Mouse (Mus musculus): ENCODE data around the gene Gcc1. TPM values are rescaled to one million over a fixed set of nuclear protein-coding genes. Genes with fewer than 3 reads are reported as not detected.

Gene Gcc1
- total RNA-seq (2014; fragmentation: Nextera tagmentation) (5.2 and 5.7 TPM in 2 replicates), total RNA-seq (2017) (11.2 and 11.4 TPM in 2 replicates), polyA plus RNA-seq (2012) (5.5 and 5.9 TPM in 2 replicates)

DNA sequence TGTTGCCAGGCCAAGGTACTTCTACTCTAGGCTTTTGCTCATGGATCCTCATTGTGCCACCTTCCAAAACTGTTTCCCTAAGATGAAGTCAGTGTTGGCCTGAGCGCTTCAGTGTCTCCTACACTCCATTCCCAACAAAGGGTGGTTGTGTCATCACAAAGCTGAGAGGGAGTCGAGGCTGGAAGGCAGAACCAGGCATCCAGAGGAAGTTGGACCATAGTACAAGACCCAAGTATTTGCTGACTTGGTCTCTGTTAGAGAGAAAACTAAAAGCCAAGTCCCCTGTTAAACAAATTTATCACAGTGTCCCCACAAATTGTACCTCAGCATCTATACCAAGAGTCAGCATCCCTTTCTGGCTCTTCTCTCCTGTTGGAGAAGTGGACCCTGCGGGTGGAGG lies at the start of gene Gcc1:
TSS of gene Gcc1 (minus strand) at position 101 of the 400 bp plus-strand sequence.
- no peak for DNase-seq (ENCODE audit: low spot score)
- TF ChIP-seq GATA2 (IDR thresholded peaks at IDR 0.05; ENCODE audit: borderline replicate concordance, low read depth, low read length) (no peak), POLR2AphosphoS5 (IDR thresholded peaks at IDR 0.05; ENCODE audit: insufficient replicate concordance, low read depth, low read length) (no peak), GATA1 (IDR thresholded peaks at IDR 0.05; ENCODE audit: borderline replicate concordance, low read length) (no peak), CTCF (IDR thresholded peaks at IDR 0.05; ENCODE audit: low read depth, low read length) (no peak)
- peaks cover 34% of the 10 kb centered on the region for H3K36me3 ChIP-seq (replicated peaks)
- H3K4me3 ChIP-seq (ENCODE audit: low read depth, low read length) = no peak within 1 kb of the TSS
- H3K9me3 ChIP-seq (replicated peaks) = no peaks in the 10 kb centered on the region
- peaks cover 8% of the 10 kb centered on the region; the same call in 1 of the 2 replicates for H3K27me3 ChIP-seq (ENCODE audit: insufficient read depth, low read length)
- H3K4me1 ChIP-seq (ENCODE audit: insufficient read depth, low read depth, low read length) = peaks cover 19% of the 10 kb centered on the region
- ATAC-seq (ENCODE audit: extremely low read depth, insufficient number of reproducible peaks, low FRiP score, poor library complexity, severe bottlenecking) = no peak

DNA sequence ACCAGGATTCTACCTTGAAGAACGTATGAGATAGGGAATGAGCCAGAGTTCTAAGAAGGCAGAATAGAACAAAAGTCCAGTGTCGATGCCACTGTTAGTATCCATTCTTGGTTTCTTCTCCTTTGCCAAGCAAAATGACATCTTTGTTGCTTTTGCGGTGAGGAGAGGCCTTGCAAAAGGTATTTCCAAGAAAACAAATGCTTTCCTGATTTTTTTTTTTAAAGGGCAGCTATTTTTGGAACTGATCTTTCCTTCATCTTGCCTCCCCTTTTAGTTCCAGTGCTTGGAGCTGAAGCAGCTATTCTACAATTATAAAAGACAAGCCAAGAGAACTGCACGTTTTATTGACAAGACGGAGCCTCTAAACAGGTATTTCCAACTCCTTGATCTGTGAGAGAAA lies 46.6 kb upstream of the Gcc1 start, which contains the start of gene Snd1:
TSS of gene Snd1 (plus strand) at position 301 of the 400 bp plus-strand sequence.
- H3K36me3 ChIP-seq (replicated peaks) = no peaks in the 10 kb centered on the region
- no peaks in the 10 kb centered on the region for H3K9me3 ChIP-seq (replicated peaks)
- peaks cover 11% of the 10 kb centered on the region; the same call in 1 of the 2 replicates for H3K4me1 ChIP-seq (ENCODE audit: insufficient read depth, low read depth, low read length)
- TF ChIP-seq TAL1 (conservative IDR thresholded peaks at IDR 0.05; ENCODE audit: low read depth, low read length) (no peak), CTCF (IDR thresholded peaks at IDR 0.05; ENCODE audit: low read depth, low read length) (no peak), GATA2 (IDR thresholded peaks at IDR 0.05; ENCODE audit: borderline replicate concordance, low read depth, low read length) (no peak), GATA1 (IDR thresholded peaks at IDR 0.05; ENCODE audit: borderline replicate concordance, low read length) (no peak)
- H3K4me3 ChIP-seq (ENCODE audit: low read depth, low read length) = no peak within 1 kb of the TSS
- ATAC-seq (ENCODE audit: extremely low read depth, insufficient number of reproducible peaks, low FRiP score, poor library complexity, severe bottlenecking) = no peak
- H3K27me3 ChIP-seq (ENCODE audit: insufficient read depth, low read length) = peaks cover 25% of the 10 kb centered on the region
- no peak for DNase-seq (ENCODE audit: low spot score)

DNA sequence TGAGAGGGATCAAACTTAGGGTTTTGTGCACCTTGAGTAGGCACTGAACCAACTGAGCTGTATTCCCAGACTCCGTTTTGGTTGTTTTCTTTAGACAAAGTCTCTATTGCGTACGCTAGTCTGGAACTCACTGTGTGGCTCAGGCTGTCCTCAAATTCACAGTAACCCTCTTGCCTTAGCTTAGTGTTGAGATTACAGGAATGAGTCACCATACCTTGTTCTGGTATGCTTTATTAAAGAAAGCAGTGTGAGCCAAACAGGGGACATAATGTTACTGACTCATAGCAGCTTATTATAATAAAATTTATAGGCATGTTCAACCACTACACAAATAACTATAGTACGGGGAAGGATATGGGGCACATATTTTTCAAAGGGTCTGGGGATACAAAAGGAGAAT lies 46.0 kb upstream of the Gcc1 start:
- no peaks in the 10 kb centered on the region for H3K9me3 ChIP-seq (replicated peaks)
- ATAC-seq (ENCODE audit: extremely low read depth, insufficient number of reproducible peaks, low FRiP score, poor library complexity, severe bottlenecking) (no peak), DNase-seq (ENCODE audit: low spot score) (no peak)
- TF ChIP-seq CTCF (IDR thresholded peaks at IDR 0.05; ENCODE audit: low read depth, low read length) = no peak
- TF ChIP-seq GATA1 (IDR thresholded peaks at IDR 0.05; ENCODE audit: borderline replicate concordance, low read length) = no peak
- TF ChIP-seq TAL1 (conservative IDR thresholded peaks at IDR 0.05; ENCODE audit: low read depth, low read length) = no peak
- TF ChIP-seq POLR2AphosphoS5 (IDR thresholded peaks at IDR 0.05; ENCODE audit: insufficient replicate concordance, low read depth, low read length) = no peak
- TF ChIP-seq GATA2 (IDR thresholded peaks at IDR 0.05; ENCODE audit: borderline replicate concordance, low read depth, low read length) = no peak
- no peak overlapping the region for H3K4me3 ChIP-seq (ENCODE audit: low read depth, low read length)
- peaks cover 7% of the 10 kb centered on the region; the same call in 1 of the 2 replicates for H3K4me1 ChIP-seq (ENCODE audit: insufficient read depth, low read depth, low read length)
- peaks cover 27% of the 10 kb centered on the region for H3K27me3 ChIP-seq (ENCODE audit: insufficient read depth, low read length)
- H3K36me3 ChIP-seq (replicated peaks) = no peaks in the 10 kb centered on the region

DNA sequence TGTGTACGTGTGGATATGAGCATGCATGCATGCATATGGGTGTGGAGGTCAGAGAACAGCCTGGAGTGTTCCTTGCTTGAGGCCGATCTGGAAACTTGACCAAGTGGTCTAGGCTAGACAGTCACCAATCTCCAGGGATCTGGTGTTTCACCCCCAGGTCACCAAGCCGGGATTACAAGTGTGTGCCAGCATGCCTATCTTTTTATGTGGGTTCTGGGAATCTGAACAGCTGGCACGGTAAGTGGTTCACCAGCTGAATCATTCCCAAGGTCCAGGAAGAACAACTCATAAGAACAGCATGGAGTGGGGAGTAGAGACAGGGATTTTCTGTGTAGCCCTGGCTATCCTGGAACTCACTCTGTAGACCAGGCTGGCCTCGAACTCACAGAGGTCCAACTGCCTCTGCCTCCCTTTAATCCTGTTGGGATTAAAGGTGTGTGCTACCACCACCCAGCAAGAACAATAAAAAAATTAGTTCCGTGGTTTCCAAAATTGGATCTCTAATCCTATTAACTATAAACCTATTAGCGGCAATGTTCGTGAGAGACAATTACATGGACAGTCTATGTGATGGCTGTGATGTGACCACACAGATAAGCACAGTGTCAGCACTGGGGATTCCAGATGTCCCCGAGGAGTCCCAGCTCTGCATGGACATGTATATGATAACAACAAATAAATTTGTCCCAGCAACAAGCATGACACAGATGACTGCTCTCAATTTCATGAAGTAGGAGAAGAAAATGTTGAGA lies 43.3 kb upstream of the Gcc1 start:
- TF ChIP-seq GATA1 (IDR thresholded peaks at IDR 0.05; ENCODE audit: borderline replicate concordance, low read length) (no peak), TAL1 (conservative IDR thresholded peaks at IDR 0.05; ENCODE audit: low read depth, low read length) (no peak), GATA2 (IDR thresholded peaks at IDR 0.05; ENCODE audit: borderline replicate concordance, low read depth, low read length) (no peak), POLR2AphosphoS5 (IDR thresholded peaks at IDR 0.05; ENCODE audit: insufficient replicate concordance, low read depth, low read length) (no peak), CTCF (IDR thresholded peaks at IDR 0.05; ENCODE audit: low read depth, low read length) (no peak)
- no peaks in the 10 kb centered on the region for H3K9me3 ChIP-seq (replicated peaks)
- no peak for ATAC-seq (ENCODE audit: extremely low read depth, insufficient number of reproducible peaks, low FRiP score, poor library complexity, severe bottlenecking)
- no peak overlapping the region for H3K4me3 ChIP-seq (ENCODE audit: low read depth, low read length)
- H3K27me3 ChIP-seq (ENCODE audit: insufficient read depth, low read length) = peaks cover 27% of the 10 kb centered on the region
- H3K36me3 ChIP-seq (replicated peaks) = no peaks in the 10 kb centered on the region
- DNase-seq (ENCODE audit: low spot score) = no peak
- no peaks in the 10 kb centered on the region for H3K4me1 ChIP-seq (ENCODE audit: insufficient read depth, low read depth, low read length)

DNA sequence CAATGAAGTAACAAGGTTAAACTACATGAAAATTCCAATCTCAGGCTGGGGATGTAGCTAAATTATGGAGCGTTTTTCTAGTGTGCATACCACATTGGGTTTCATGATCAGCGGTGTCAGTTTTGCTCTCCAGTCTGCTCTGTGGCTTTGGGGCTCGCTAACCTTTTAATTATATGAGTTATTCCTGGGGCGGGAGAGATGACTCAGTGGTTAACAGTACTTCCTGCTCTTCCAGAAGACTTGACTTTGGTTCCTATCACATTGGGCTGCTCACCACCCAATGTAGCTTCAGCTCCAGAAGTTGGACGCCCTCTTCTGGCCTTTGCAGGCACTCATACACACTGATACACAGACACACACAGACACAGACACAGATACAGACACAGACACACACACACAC lies 42.4 kb upstream of the Gcc1 start:
- Histone ChIP-seq H3K9me3 (replicated peaks) (no peaks in the 10 kb centered on the region), H3K4me1 (ENCODE audit: insufficient read depth, low read depth, low read length) (no peaks in the 10 kb centered on the region), H3K27me3 (ENCODE audit: insufficient read depth, low read length) (peaks cover 27% of the 10 kb centered on the region), H3K36me3 (replicated peaks) (no peaks in the 10 kb centered on the region), H3K4me3 (ENCODE audit: low read depth, low read length) (no peak overlapping the region)
- no peak for ATAC-seq (ENCODE audit: extremely low read depth, insufficient number of reproducible peaks, low FRiP score, poor library complexity, severe bottlenecking)
- no peak for DNase-seq (ENCODE audit: low spot score)
- TF ChIP-seq CTCF (IDR thresholded peaks at IDR 0.05; ENCODE audit: low read depth, low read length) (no peak), TAL1 (conservative IDR thresholded peaks at IDR 0.05; ENCODE audit: low read depth, low read length) (no peak), GATA1 (IDR thresholded peaks at IDR 0.05; ENCODE audit: borderline replicate concordance, low read length) (no peak), POLR2AphosphoS5 (IDR thresholded peaks at IDR 0.05; ENCODE audit: insufficient replicate concordance, low read depth, low read length) (no peak), GATA2 (IDR thresholded peaks at IDR 0.05; ENCODE audit: borderline replicate concordance, low read depth, low read length) (no peak)

DNA sequence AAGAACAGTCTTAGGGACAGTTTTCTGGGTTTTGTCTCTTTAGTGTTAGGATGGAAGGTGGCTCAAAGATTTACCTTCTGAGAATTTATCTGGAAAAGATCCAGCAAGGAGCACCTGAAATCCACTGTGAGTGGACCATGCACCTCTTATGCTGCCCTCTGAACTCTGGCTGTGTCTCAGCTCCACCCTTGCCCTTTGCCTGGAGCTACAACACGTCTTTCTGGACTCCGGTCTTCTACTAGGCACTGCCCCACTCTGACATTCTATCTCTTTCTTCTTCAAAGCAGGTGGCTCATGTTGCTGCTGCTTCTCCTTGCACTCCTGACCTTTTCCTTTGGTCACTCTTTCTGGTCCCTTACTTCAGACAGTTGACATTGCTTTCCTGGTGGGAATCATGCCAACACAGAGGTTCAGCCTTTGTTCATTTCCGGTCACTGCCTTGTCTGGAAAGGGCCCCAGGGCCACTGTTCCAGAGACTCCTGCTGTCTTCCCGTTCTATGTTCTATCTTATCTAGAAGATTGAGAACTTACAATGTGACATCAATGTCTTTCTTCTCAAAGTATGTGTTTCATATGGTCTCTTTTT lies 41.9 kb upstream of the Gcc1 start:
- no peak for DNase-seq (ENCODE audit: low spot score)
- ATAC-seq (ENCODE audit: extremely low read depth, insufficient number of reproducible peaks, low FRiP score, poor library complexity, severe bottlenecking) = no peak
- Histone ChIP-seq H3K4me3 (ENCODE audit: low read depth, low read length) (no peak overlapping the region), H3K27me3 (ENCODE audit: insufficient read depth, low read length) (peaks cover 27% of the 10 kb centered on the region), H3K9me3 (replicated peaks) (no peaks in the 10 kb centered on the region), H3K36me3 (replicated peaks) (no peaks in the 10 kb centered on the region), H3K4me1 (ENCODE audit: insufficient read depth, low read depth, low read length) (no peaks in the 10 kb centered on the region)
- TF ChIP-seq GATA2 (IDR thresholded peaks at IDR 0.05; ENCODE audit: borderline replicate concordance, low read depth, low read length) = no peak
- TF ChIP-seq GATA1 (IDR thresholded peaks at IDR 0.05; ENCODE audit: borderline replicate concordance, low read length) = no peak
- TF ChIP-seq CTCF (IDR thresholded peaks at IDR 0.05; ENCODE audit: low read depth, low read length) = no peak
- TF ChIP-seq POLR2AphosphoS5 (IDR thresholded peaks at IDR 0.05; ENCODE audit: insufficient replicate concordance, low read depth, low read length) = no peak
- no peak for TF ChIP-seq TAL1 (conservative IDR thresholded peaks at IDR 0.05; ENCODE audit: low read depth, low read length)

Measured in G1E (cell line).